Mouse (Mus musculus): ENCODE data around the gene Etl4. TPM values are rescaled to one million over a fixed set of nuclear protein-coding genes. Genes with fewer than 3 reads are reported as not detected.

Etl4 gene
- polyA plus RNA-seq, 1 experiment from 2014 or later = 5.0 TPM

GRCm38 (mm10) chr2:20518506-20518905, 608.9 kb downstream of the Etl4 start:
- H3K9me3 ChIP-seq = no peaks in the 10 kb centered on the region
- H3K4me1 ChIP-seq (replicated peaks) = peaks cover 20% of the 10 kb centered on the region
- WGBS = 53% methylated on average over 2 of the region's 2 CpGs
- no peak overlapping the region for H3K4me3 ChIP-seq
- no peak overlapping the region for H3K4me2 ChIP-seq
- no peaks in the 10 kb centered on the region for H3K36me3 ChIP-seq
- ATAC-seq (ENCODE audit: low FRiP score, low read depth) = no peak; the same call in 1 of the 2 replicates
- no peak overlapping the region for H3K27ac ChIP-seq (replicated peaks)
- H3K27me3 ChIP-seq = peaks cover 17% of the 10 kb centered on the region; the same call in 1 of the 2 replicates
- H3K9ac ChIP-seq = no peak overlapping the region

GRCm38 (mm10) chr2:20519447-20520098, 610.0 kb downstream of the Etl4 start:
- peak overlapping the region; percentile 41 for H3K4me3 ChIP-seq

GRCm38 (mm10) chr2:20520099-20520475, 610.5 kb downstream of the Etl4 start:
- H3K4me1 ChIP-seq (replicated peaks) = peaks cover 20% of the 10 kb centered on the region
- peak overlapping the region; percentile 93 for H3K4me2 ChIP-seq
- 0 out of 2 replicates have a peak overlapping the region, but pooled peaks have one; percentile 30 for H3K9ac ChIP-seq
- no peaks in the 10 kb centered on the region for H3K36me3 ChIP-seq
- no peaks in the 10 kb centered on the region for H3K9me3 ChIP-seq
- no peak for ATAC-seq (ENCODE audit: low FRiP score, low read depth)
- WGBS = under 1% methylated on average over 11 of the region's 12 CpGs
- no peak overlapping the region for H3K27ac ChIP-seq (replicated peaks)
- peaks cover 17% of the 10 kb centered on the region; the same call in 1 of the 2 replicates for H3K27me3 ChIP-seq
- peak overlapping the region; percentile 41 for H3K4me3 ChIP-seq

More at GRCm38 (mm10) chr2:20519447-20520098, 610.0 kb downstream of the Etl4 start:
- Histone ChIP-seq H3K27ac (replicated peaks) (no peak overlapping the region), H3K36me3 (no peaks in the 10 kb centered on the region), H3K4me2 (peak overlapping the region; percentile 93), H3K27me3 (peaks cover 17% of the 10 kb centered on the region; the same call in 1 of the 2 replicates), H3K9me3 (no peaks in the 10 kb centered on the region), H3K9ac (peak overlapping the region; percentile 30), H3K4me1 (replicated peaks) (peaks cover 20% of the 10 kb centered on the region)
- under 1% methylated on average over 39 of the region's 39 CpGs for WGBS
- ATAC-seq (ENCODE audit: low FRiP score, low read depth) = peak; percentile 79

- Histone ChIP-seq H3K27ac (replicated peaks) (no peak overlapping the region), H3K9me3 (no peaks in the 10 kb centered on the region), H3K27me3 (peaks cover 17% of the 10 kb centered on the region; the same call in 1 of the 2 replicates), H3K4me1 (replicated peaks) (peaks cover 20% of the 10 kb centered on the region), H3K9ac (no peak overlapping the region), H3K36me3 (no peaks in the 10 kb centered on the region), H3K4me2 (peak overlapping the region; percentile 93), H3K4me3 (peak overlapping the region; percentile 41)
- WGBS = 33% methylated on average over 23 of the region's 23 CpGs
- ATAC-seq (ENCODE audit: low FRiP score, low read depth) = no peak
Measured at GRCm38 (mm10) chr2:20520636-20521595, 611.3 kb downstream of the Etl4 start.

- Histone ChIP-seq H3K27me3 (peaks cover 17% of the 10 kb centered on the region; the same call in 1 of the 2 replicates), H3K4me3 (no peak overlapping the region), H3K9me3 (no peaks in the 10 kb centered on the region), H3K4me1 (replicated peaks) (peaks cover 20% of the 10 kb centered on the region), H3K9ac (no peak overlapping the region), H3K27ac (replicated peaks) (no peak overlapping the region), H3K4me2 (no peak overlapping the region), H3K36me3 (no peaks in the 10 kb centered on the region)
- ATAC-seq (ENCODE audit: low FRiP score, low read depth) = no peak
- WGBS = 62% methylated on average over 11 of the region's 11 CpGs
Measured at GRCm38 (mm10) chr2:20521686-20522285, 612.2 kb downstream of the Etl4 start.

GRCm38 (mm10) chr2:20523636-20524035, 614.1 kb downstream of the Etl4 start:
- H3K36me3 ChIP-seq = no peaks in the 10 kb centered on the region
- no peak overlapping the region for H3K4me3 ChIP-seq

GRCm38 (mm10) chr2:20525879-20526593, 616.5 kb downstream of the Etl4 start:
- 23% methylated on average over 4 of the region's 4 CpGs for WGBS
- ATAC-seq (ENCODE audit: low FRiP score, low read depth) = no peak
- Histone ChIP-seq H3K9me3 (no peaks in the 10 kb centered on the region), H3K4me1 (replicated peaks) (0 out of 2 replicates have a peak, but pooled peaks cover 1% of the 10 kb centered on the region), H3K9ac (no peak overlapping the region), H3K27ac (replicated peaks) (no peak overlapping the region), H3K4me2 (no peak overlapping the region), H3K36me3 (no peaks in the 10 kb centered on the region), H3K4me3 (no peak overlapping the region), H3K27me3 (peaks cover 10% of the 10 kb centered on the region; the same call in 1 of the 2 replicates)

More at GRCm38 (mm10) chr2:20523636-20524035, 614.1 kb downstream of the Etl4 start:
- H3K27me3 ChIP-seq = peaks cover 17% of the 10 kb centered on the region; the same call in 1 of the 2 replicates
- H3K4me2 ChIP-seq = no peak overlapping the region
- no peaks in the 10 kb centered on the region for H3K9me3 ChIP-seq
- no peak overlapping the region for H3K27ac ChIP-seq (replicated peaks)
- 88% methylated on average over 3 of the region's 3 CpGs for whole genome bisulfite sequencing
- peaks cover 20% of the 10 kb centered on the region for H3K4me1 ChIP-seq (replicated peaks)
- no peak overlapping the region for H3K9ac ChIP-seq
- ATAC-seq (ENCODE audit: low FRiP score, low read depth) = no peak

- H3K9ac ChIP-seq = no peak overlapping the region
- H3K4me1 ChIP-seq (replicated peaks) = no peaks in the 10 kb centered on the region
- no peak overlapping the region for H3K4me3 ChIP-seq
- 98% methylated on average over 3 of the region's 3 CpGs for WGBS
- H3K27ac ChIP-seq (replicated peaks) = no peak overlapping the region
- ATAC-seq (ENCODE audit: low FRiP score, low read depth) = no peak
- H3K36me3 ChIP-seq = no peaks in the 10 kb centered on the region
- no peak overlapping the region for H3K4me2 ChIP-seq
- no peaks in the 10 kb centered on the region for H3K9me3 ChIP-seq
- peaks cover 3% of the 10 kb centered on the region; the same call in 1 of the 2 replicates for H3K27me3 ChIP-seq
Measured at GRCm38 (mm10) chr2:20526856-20527255, 617.3 kb downstream of the Etl4 start.

- Histone ChIP-seq H3K4me3 (no peak overlapping the region), H3K9me3 (no peaks in the 10 kb centered on the region), H3K27ac (replicated peaks) (no peak overlapping the region), H3K4me1 (replicated peaks) (no peaks in the 10 kb centered on the region), H3K36me3 (no peaks in the 10 kb centered on the region), H3K27me3 (no peaks in the 10 kb centered on the region), H3K9ac (no peak overlapping the region), H3K4me2 (no peak overlapping the region)
- WGBS = 80% methylated on average over 3 of the region's 3 CpGs
- ATAC-seq (ENCODE audit: low FRiP score, low read depth) = no peak
Measured at GRCm38 (mm10) chr2:20532623-20533022, 623.0 kb downstream of the Etl4 start.

- 60% methylated on average over 6 of the region's 6 CpGs for WGBS
- Histone ChIP-seq H3K4me2 (no peak overlapping the region), H3K4me3 (no peak overlapping the region), H3K9me3 (no peaks in the 10 kb centered on the region), H3K36me3 (no peaks in the 10 kb centered on the region), H3K4me1 (replicated peaks) (no peaks in the 10 kb centered on the region), H3K27ac (replicated peaks) (no peak overlapping the region), H3K9ac (no peak overlapping the region), H3K27me3 (no peaks in the 10 kb centered on the region)
- no peak for ATAC-seq (ENCODE audit: low FRiP score, low read depth)
Measured at GRCm38 (mm10) chr2:20537785-20538184, 628.2 kb downstream of the Etl4 start.

- WGBS = 86% methylated on average over 4 of the region's 4 CpGs
- no peak overlapping the region for H3K9ac ChIP-seq
- H3K9me3 ChIP-seq = no peaks in the 10 kb centered on the region
- ATAC-seq (ENCODE audit: low FRiP score, low read depth) = no peak
- no peak overlapping the region for H3K27ac ChIP-seq (replicated peaks)
- H3K36me3 ChIP-seq = no peaks in the 10 kb centered on the region
- H3K4me2 ChIP-seq = no peak overlapping the region
- no peaks in the 10 kb centered on the region for H3K4me1 ChIP-seq (replicated peaks)
- no peak overlapping the region for H3K4me3 ChIP-seq
- no peaks in the 10 kb centered on the region for H3K27me3 ChIP-seq
Measured at GRCm38 (mm10) chr2:20538871-20539270, 629.3 kb downstream of the Etl4 start.
